ENCODE assay signal across 7 mouse cellular contexts in genomic region chr1:65112031-65112806, GRCm38 (mm10). TPM values are rescaled to one million over a fixed set of nuclear protein-coding genes. Genes with fewer than 3 reads are reported as not detected.
DNase-seq lines count a peak whose midpoint lies in the region; ATAC-seq lines count a peak whose summit lies in the region.

No protein-coding gene starts in this region.

- H3K9me3 ChIP-seq in hindbrain, embryonic 16.5 days (ENCODE audit: control insufficient read depth, low read length), result no peaks in the 10 kb centered on the region

- no peaks in the 10 kb centered on the region for H3K36me3 ChIP-seq in hindbrain, embryonic 16.5 days (ENCODE audit: control insufficient read depth, insufficient read depth, low read length)

- peak overlapping the region; percentile 34 for H3K4me2 ChIP-seq in hindbrain, embryonic 16.5 days (ENCODE audit: low read length)

- ATAC-seq in hindbrain, embryonic 16.5 days, result peak; percentile 75; the same call in 1 of the 2 replicates

- 13% methylated on average over 8 of the region's 8 CpGs for WGBS in hindbrain, embryonic 16.5 days

- no peak overlapping the region for H3K9ac ChIP-seq in hindbrain, embryonic 16.5 days (ENCODE audit: low read depth, low read length)

- peak overlapping the region; percentile 0 for H3K4me3 ChIP-seq in hindbrain, embryonic 16.5 days (ENCODE audit: low read length)

- H3K27ac ChIP-seq in hindbrain, embryonic 16.5 days (ENCODE audit: low read depth, low read length), result no peak overlapping the region

- peak; percentile 92 for DNase-seq in ZHBTc4 (ENCODE audit: low read depth, low spot score)
- peak; percentile 70 for DNase-seq in cerebellum, adult 9-10 months
- DNase-seq in frontal cortex, adult 2 months (ENCODE audit: extremely low spot score in 1 of 2, low spot score in 1 of 2), result peak; percentile 30 to 90
- peak; percentile 75 to 76 for DNase-seq in left cerebral cortex, adult 18-20 months (ENCODE audit: low spot score in 2 of 2)
- DNase-seq in lung, postnatal 4 days, result peak; percentile 51 to 78
- DNase-seq in right cerebral cortex, postnatal 10 days (ENCODE audit: low spot score in 2 of 2), result peak; percentile 76 to 85

- no peaks in the 10 kb centered on the region for H3K27me3 ChIP-seq in hindbrain, embryonic 16.5 days (replicated peaks; ENCODE audit: control insufficient read depth, insufficient read depth, low read length)

- no peaks in the 10 kb centered on the region; the same call in 1 of the 2 replicates for H3K4me1 ChIP-seq in hindbrain, embryonic 16.5 days (ENCODE audit: control insufficient read depth, insufficient read depth, low read depth, low read length)

RNA-seq across cellular contexts. Expression of gene Gm28845, which starts 7.1 kb away (rescaled TPM):
- polyA plus RNA-seq in frontal cortex, adult 2 months (2012; rRNA removed), result 0.99 and 1.9 TPM in 2 replicates
- 0.27 and 0.99 TPM in 2 replicates for polyA plus RNA-seq in hindbrain, embryonic 16.5 days (2015; fragmentation: Nextera tagmentation; extraction: Ambion mirVana)
- total RNA-seq in left cerebral cortex, adult 18-20 months (2021), result under 1 TPM in 1 of 2 experiments, not detected in 1; 0.91 TPM

RNA-seq across cellular contexts. Expression of gene Cryga, which starts 9.0 kb away (rescaled TPM):
- polyA plus RNA-seq in frontal cortex, adult 2 months (2012; rRNA removed), result 1.4 and 1.7 TPM in 2 replicates
- polyA plus RNA-seq in hindbrain, embryonic 16.5 days (2015; fragmentation: Nextera tagmentation; extraction: Ambion mirVana), result 0.34 and 0.68 TPM in 2 replicates
- not detected for total RNA-seq in left cerebral cortex, adult 18-20 months (2021)

RNA-seq across cellular contexts. Expression of gene D630023F18Rik, which starts 10.8 kb away (rescaled TPM):
- 7.1 and 9.2 TPM in 2 replicates for polyA plus RNA-seq in frontal cortex, adult 2 months (2012; rRNA removed)
- 2.4 and 4.0 TPM in 2 replicates for polyA plus RNA-seq in hindbrain, embryonic 16.5 days (2015; fragmentation: Nextera tagmentation; extraction: Ambion mirVana)
- 1 to 10 TPM; 5.6 to 6.7 TPM for total RNA-seq in left cerebral cortex, adult 18-20 months (2021)

RNA-seq across cellular contexts. Expression of gene Crygb, which starts 30.1 kb away (rescaled TPM):
- polyA plus RNA-seq in frontal cortex, adult 2 months (2012; rRNA removed), result not detected in 2 replicates
- 0.26 and 0.41 TPM in 2 replicates for polyA plus RNA-seq in hindbrain, embryonic 16.5 days (2015; fragmentation: Nextera tagmentation; extraction: Ambion mirVana)
- not detected for total RNA-seq in left cerebral cortex, adult 18-20 months (2021)

RNA-seq across cellular contexts. Expression of gene Crygc, which starts 38.7 kb away (rescaled TPM):
- polyA plus RNA-seq in frontal cortex, adult 2 months (2012; rRNA removed), result not detected in 2 replicates
- not detected in 2 replicates for polyA plus RNA-seq in hindbrain, embryonic 16.5 days (2015; fragmentation: Nextera tagmentation; extraction: Ambion mirVana)
- total RNA-seq in left cerebral cortex, adult 18-20 months (2021), result not detected
